Mouse (Mus musculus): ENCODE results near the gene Klrb1c.
"Not testable (repeated sequence)": the region's sequence is repeated elsewhere in the genome, so short reads cannot be mapped to it uniquely, and the experiment has no call there.

Gene Klrb1c

DNA sequence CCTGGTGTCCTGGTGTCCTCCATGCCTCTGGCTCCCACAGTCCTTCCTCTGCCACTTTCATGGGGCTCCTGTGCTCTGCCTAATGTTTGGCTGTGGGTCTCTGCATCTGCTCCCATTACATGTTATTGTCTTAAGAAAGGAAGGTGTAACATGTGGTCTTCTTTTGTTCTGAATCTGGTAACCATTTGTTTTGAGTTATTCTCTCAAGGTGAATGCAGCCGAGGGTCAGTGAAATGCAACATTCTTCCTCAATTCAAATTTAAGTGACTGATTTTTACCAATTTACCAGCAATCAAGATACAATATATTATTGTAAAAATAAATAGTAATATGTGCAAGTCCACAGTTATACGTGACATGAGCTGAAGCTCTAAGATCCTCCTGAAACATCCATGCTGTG, at the start of gene Klrb1c:
Gene Klrb1c (minus strand): TSS at position 101 of the 400 bp plus-strand sequence.
- DNase-seq, result no peak

DNA sequence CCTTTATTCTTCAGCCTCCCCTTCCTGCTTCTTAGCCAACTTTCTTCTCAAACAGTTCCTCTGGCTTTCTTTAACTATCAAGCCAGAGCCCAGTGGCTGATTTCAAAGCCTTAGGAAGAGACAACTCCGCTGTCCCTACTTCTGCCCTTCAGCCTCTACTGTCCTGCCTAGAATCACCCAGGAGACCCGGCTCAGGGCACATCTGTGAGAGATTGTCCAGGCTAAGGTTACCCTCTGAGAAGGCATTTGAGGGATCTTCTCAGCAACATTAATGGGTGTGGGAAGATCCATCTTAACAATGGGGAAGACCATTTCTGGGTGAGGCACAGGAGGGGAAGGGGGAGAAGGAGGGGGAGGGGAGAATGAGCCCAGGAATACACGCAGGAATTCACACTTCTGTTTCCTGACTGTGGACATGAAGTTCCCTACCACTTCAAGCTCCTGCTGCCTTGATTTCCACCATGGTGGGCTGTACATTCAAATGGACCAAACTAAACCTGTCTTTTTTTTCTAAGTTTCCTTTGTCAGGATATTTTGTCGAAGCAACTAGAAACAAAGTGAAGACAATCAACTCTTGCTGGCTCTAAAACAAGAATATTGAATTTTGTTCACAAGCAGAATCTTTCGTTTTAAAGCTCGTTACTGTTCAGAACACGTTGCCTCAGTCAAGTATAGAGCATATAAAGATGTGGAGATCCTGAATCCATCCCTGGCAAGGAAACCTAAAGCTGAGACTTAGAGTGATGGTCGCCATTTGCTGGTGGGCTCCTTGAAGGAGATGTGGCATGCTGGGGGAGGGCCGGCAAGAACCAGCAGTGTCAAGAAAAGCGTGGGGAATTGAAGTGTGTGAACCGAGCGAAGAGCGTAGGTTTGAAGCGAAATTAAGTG, 48.7 kb upstream of the Klrb1c start:
- DNase-seq, result no peak

DNA sequence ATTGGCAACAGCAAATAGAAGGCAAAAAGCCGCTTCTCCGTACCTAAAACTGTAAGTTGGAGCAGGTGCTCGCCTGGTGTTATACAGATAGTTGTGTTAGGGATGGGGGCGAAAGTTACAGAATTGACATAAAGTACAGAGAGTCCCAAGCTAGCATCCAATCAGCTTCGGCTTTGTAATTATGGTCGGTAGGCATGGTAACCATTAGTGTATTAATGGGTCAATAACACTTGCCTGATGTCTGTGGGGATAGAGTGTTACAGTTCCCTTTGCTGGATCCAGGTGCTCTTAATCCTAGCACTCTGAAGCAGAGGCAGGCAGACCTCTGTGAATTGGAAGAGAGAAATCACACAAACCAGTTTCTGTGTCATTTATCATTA, 47.9 kb upstream of the Klrb1c start:
- DNase-seq, result no peak

DNA sequence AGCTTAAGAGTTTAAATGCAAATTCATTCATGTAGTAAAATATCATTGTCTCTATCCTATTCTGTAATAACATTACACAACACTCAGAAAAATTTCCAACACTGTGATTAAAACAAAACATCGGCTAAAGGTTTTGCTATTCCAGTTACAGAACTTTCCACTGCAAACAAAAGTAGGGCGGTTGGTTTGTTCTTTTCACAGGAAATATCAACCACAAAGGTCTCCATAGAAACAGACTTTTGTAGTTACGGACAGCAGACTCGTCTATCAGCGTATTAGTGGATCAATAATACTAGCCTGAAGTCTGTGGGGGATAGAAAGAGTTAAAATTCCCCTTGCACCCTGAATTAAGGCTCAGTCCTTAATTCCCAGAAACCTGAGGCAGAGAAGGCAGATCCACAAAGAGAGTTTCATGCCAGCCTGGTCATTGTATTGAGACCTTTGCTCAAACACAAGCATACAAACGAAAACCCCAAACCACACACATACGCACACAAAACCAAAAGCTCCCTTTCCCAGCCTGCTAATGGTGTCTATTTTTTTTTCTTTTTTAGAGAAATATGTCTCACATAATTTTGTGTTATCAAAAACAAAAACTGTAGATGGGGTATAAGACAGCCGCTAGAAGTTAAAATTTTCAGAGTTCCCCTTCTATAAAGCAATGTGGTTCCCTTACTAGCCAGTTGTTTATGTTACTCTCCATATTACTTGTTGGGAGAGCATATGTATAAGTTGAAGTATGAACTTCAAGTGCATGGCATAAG, 47.4 kb upstream of the Klrb1c start:
- DNase-seq, result no peak

DNA sequence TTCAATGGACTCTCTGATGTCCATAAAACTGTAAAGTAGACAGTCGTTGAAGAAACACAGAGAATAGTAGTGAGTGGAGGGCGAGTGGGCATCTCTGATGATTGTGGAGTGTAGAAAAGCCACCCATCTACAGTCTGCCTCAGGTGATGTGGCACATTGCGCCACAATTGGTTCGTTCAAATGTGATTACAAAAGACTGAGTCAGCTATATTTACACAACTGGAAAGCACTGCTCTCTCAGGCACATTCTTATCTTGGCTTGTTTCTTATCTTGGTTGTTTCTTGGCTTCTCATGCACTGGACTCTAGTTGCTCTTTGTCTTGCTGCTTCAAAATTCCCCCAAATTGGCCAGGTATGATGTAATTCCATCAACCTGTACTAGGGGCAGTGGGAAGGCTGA, 46.6 kb upstream of the Klrb1c start:
- no peak for DNase-seq

DNA sequence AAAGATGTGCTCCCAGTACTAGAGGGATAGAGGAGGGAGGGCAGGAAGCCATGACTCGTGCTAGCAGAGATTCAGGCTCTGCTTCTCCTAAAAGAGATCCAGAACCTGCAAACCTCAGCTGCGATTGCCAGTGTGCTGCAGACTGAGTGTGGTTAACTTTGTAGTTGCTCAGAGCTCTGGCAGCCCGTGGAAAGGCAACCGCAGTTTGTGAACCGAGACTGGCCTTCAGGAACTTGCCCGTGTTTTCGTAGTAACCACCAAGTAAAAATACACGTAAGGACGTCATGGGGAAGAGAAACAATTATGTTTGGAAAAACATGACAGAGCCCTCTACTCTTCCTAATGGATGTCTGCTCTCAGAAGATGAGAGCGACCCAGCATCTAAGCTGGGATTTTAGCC, 44.0 kb upstream of the Klrb1c start:
- DNase-seq, result peak in 1 of 2 experiments; percentile 37

DNA sequence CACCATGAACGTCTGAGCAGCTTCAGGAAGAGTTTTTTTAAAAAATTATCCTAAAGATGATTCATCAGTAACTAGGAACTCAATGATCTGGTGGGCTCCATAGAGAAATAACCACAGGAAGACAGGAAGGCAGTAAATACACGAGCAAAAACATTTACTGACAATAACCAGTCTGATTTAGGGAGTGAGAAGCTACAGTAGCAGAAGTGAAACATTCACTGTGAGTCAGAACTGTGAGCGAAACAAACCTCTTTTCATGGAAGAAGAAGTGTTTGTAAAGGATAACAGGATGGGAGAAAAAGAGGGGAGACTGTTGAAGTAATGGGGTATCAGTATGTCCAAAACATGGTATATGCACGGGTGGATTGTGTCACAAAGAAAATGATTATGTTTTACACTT, 40.8 kb upstream of the Klrb1c start:
- DNase-seq, result no peak

DNA sequence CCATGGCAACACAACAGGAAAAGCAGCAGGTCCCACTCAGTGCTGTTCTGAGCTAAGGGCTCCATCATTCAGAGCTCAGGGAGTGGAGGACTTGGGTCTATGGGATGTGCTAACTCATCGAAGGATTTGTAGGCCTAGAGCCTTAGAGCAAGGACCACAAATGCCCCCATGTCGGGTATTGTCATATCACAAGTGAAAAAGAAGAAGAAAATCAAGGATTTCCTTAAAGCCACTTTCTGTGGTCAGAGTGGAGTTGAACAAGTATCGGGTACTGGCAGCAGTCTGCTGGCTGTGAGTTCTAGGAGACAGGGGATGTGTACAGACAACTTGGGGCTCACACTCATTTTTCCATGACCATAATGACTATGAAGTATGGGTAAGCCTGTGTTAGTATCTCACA, 37.8 kb upstream of the Klrb1c start:
- no peak for DNase-seq

DNA sequence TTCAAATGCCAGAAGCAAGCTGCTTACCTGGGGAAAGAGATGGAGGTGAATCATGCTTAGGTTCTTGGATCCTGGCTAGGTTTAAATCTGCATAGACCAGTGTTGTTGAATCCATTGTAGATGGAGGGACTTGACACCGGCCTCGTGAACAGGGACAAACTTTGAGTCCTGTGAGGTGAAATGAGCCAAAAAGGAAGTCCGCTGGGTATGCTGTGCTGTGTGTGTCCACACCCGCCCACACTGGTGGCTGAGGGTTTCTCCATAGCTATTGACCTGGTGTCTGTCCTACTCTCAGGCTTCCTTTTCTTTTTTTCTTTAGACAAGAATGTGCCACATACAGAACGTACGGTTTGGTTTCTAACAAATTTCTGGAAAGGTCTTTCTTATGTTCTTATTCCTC, 37.1 kb upstream of the Klrb1c start, which contains the start of the genes Gm44511 and Klrb1b:
Gene Gm44511 (minus strand): TSS at position 184 of the 400 bp plus-strand sequence.
Gene Klrb1b (minus strand): TSS at position 200 of the 400 bp plus-strand sequence.
- no peak for DNase-seq

DNA sequence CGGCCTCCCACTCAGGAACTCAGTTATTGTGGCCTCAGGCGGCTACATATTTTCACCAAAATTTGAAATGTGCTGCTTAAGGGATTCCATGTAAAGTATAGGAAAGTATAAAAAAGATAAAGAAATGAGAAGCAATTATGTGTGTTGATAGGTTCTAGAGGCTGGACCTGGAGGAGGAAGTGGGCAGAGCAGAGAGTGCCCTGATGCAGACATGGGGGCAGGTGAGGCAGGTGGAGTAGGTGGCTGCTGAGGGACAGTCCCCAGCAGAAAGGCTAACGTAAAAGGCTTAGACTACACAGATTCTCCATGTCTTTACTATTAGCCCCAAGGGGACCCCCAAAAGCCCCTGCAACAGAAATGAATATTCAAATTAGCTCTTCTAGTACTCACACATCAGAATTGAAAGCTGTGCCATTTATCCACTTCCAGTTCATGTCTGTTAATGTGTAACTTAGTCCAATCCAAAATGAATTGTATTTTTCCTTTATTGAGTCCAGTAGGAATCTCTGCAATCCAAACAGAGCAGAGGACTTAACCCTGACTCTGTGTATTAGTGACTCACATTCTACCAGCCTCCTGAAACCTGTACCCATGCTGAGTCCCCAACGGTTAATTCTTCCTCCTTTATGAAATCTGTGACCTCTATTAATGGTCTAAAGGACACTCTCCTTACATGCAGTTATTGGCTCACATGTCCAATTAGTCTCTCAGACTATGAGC, 29.2 kb upstream of the Klrb1c start:
- no peak for DNase-seq

DNA sequence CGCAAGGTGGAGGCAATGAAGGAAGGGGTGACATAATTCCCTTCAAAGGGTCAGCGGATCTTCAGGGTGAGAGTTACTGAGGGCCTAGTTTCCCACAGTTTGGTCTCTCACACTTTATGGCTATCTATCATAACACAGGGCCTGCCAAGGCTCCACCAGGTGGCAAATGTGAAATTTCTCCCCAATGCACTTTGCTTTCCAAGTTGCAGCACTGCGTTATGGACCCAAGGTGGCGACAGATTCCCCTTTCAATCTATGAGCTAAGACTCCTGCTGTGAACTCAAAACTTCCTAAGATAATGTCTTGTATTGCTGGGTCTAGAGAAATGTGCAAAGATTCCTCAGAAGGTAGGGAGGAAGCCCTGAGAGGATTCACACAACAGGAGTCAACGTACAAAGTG, 19.5 kb upstream of the Klrb1c start:
- peak; percentile 72 to 75 for DNase-seq

DNA sequence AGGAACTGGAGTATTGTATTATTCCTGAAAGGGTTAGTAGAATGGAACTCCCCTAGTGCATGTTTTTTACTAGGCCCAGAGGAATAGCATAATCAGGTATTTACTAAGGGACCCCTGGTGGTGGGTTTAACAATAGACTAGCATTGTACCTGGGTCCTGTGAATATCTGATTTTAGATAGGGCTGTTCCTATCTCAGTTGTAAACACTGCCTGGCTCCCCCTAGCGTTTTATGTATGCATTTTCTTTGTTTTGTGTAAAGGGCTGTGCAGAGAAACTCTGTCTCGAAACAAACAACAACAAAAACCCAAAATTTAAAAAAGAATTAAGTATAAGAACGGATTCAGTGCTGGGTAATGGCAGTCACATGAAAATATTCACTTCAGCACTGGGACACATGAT, 18.0 kb upstream of the Klrb1c start:
- no peak for DNase-seq

DNA sequence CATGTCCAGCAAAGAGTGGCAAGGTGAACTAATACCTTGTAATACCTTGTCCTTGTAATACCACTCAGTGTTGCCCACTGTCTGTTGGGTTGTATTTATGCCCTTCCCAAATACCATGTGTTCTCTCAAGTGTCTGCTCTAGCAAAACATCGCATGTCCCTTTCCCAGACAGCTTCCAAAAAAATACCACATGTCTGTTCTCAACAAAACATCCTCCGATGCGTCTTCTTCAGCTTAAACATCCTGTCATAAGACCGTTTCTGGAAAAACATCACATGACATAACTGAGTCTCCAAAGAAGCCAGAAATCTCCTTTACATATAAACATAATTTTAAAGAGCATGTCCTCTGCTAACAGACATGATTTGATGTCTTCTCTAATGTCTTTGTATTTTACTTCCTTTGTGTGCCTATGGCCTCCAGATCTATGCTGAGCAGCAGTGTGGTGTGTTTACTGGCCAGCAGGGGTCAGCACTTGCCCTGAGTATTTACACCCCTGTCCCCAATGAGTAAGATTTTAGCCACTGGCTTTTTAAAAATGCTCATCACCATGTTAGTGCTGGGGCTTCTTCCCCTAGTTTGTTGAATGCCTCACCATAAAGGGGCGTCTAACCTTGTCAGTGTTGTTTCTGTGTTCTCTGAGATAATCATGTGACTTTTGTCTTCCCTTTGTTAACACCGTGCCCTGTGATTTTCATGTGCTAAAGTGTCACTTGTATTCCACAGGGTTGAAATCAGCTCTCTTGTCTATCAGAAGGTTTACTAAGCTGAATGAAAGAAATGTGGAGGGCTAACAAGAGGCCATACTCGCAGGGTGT, 16.0 kb upstream of the Klrb1c start:
- peak; percentile 58 to 67 for DNase-seq

DNA sequence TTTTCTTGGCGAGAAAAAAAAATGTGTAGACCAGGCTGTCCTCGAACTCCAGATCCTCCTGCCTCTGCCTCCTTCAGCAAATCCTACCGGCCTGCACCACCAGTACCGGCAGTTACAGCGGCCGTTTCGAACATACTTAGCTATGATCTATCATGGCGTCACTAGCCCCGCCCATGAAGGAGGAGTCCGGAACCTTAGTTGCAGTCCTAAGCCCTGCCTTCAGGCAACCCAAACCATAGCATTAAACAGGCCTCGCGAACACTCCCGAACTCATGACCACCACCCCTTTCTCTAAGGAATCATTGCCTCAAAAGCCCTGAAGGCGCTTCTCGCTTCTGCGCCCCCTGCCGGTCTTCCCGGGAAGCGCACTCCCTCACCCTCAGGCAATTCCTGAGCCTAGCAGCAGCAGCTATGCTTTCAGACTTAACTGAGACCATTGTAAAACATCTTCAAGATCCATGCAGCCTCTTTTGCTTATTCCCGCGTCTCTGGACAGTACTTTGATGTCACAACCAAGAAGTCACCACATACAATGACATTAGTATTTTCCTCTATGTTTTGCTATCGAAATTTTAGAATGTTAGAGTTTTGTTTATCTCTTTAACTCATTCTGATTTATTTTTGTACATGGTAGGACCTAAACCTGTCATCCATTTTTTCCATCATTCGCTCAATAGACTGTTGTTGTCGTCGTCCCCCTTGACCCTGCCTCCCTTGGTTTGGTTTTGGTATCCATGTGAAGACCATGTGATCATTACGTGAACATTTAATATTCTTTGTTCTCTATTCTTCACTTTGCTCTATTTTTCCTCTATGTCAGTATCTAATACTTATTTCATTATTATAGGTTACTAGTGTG, 14.2 kb upstream of the Klrb1c start:
- peak; percentile 92 for DNase-seq

DNA sequence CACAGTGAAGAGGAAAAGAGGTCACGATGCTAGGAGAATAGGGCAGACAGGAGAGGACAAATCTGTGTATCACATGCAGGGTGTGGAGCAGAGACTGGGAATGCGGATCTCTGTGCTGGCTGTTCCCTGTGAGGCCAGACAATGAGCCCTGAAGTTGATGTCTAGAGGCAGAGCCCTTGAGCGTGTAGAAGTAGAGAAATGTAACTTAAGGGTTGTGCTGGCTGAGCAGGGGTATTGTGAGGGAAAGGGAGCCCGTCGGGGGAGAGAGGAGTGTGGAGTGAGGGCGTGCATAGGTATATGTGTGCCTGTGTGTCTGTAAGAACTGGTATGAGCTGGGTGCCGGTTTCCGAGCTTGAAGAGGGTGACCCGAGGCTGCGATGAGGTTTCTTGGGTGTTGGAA, 13.5 kb upstream of the Klrb1c start:
- no peak for DNase-seq

DNA sequence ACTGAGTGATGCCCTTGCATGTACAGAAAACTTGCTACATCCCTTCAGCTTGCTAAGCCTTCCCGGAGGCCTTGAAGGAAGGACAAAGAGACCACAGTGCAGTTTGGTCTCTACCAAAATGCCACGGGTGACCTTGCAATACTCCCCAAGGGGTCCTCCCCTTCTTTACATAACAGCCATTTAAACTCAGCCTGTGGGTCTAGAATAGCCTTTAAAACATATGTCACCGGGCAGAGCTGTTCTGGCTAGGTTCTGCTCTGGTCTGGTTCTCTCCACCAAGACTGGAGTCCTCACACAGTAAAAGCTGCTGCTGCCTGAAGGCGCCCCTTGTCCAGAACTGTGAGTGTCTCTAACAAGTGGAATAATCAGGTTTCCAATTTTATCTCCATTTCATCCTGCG, 11.7 kb upstream of the Klrb1c start:
- DNase-seq, result not testable (repeated sequence)

DNA sequence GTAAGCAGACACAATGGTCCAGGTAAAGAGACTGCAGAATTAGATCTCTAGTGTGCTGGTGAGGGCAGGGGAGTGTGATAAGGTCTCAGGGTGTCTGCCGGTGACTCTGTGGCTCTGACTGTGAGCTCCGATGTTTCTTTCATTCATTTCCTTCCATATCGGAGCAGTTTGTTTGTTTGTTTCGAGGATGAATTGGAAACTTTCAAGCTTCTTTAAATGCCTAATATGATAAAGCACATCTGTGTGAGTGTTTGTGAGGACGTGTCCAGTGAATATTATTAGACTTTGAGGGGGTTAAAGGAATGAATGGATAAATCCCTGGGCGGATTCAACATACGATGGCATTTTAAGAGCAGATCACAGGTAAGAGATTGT, 10.9 kb upstream of the Klrb1c start:
- DNase-seq, result no peak

DNA sequence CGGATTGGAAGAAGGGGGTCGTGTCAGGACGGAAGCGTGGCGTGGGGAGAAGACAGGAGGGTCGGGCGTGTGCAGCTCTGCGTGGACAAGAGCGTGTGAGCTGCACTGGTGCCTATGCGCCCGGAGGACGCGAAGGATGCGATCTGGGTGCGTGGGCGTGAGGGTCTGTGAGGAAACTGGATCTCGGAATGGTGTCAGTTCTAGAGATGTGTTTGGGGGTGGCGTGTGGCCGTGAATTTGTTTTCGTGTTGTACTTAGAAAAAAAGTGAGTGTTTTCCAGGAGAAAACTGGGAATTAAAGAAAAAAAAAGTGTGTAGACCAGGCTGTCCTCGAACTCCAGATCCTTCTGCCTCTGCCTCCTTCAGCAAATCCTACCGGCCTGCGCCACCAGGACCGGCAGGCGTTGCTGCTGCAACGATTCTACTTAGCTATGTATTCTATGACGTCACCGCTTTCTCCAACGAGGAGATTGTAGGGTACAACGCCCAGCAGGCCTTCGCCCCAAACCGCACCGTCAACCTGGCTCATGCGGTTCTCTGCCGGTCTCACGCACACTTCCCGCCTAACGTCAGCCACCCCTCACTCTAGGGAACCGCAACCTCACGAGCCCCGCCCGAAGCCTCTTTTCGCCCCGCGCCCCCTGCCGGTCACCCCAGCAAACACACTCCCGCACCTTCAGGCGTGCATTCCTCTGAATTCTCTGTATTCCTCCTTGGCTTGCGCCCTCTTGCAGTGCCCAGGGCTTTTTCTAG, 10.3 kb upstream of the Klrb1c start:
- DNase-seq, result peak; percentile 76 to 80

DNA sequence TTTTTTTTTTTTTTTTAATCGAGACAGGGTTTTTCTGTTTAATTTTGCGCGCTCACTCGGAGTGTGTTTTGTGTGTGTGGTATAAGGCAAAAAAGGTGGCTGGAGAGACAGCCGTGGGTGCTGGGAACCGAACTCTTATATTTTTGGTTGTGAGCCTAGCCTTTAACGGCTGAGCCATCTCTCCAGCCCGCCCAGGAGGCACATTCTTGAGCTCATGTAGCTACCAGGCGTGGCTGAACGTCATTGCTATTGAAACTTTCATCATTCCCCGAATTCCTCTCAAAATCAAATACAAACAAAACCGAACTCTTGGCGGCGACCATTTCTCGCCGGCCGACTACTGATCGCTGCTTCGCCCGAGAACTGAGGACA, 9.7 kb upstream of the Klrb1c start:
- DNase-seq, result peak; percentile 71 to 72

DNA sequence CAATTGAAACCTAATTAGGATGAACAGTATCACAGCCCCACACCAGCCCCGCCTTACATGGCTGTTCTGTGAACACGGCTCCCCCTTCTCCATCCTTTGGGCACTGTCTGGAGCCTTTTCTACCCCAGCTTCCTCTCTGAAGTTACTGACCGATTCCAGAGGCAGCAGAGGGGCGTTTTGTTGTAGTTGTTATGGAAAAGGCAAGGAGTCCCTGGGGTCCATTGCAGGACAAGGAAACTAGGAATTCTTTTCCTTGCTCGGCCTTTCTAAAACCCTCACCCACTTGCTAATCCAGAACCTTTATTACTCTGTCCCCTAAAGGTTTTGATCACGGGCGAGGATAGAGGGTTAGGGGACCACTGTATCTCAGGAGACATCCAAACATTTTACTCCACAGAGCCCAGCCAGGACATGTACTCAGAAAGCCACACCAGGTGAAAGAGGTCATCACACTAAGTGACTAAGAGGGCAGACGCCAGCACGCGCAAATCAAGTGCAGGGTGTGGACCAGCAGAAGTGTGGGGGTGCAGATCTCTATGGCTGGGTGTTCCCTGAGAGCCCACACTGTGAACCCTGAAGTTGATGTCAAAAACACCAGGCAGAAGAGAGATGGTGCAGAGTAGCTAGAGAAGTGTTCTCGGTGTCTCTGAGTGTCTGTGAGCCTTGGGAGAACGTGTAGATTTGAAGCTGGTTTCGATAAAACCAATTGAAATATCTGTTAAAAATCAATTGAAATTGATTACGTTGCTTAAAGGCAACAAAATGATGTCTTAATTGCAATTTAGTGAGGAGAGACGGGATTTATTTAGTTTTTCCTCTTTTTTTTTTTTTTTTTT, 9.1 kb upstream of the Klrb1c start:
- DNase-seq, result peak in 1 of 2 experiments; percentile 35
